Mouse (Mus musculus) mesoderm, embryonic 11.5 days (tissue): Measurements from ENCODE around the gene Gm14435.
"Not testable (repeated sequence)": the region's sequence is repeated elsewhere in the genome, so short reads cannot be mapped to it uniquely, and the experiment has no call there.

Experiments
- DNase-seq: peaks from one replicate; pipeline ENCODE4 v3.0.0-alpha.2; 2012; ENCODE audit warnings: low read depth, low spot score

Gm14435 gene

DNA sequence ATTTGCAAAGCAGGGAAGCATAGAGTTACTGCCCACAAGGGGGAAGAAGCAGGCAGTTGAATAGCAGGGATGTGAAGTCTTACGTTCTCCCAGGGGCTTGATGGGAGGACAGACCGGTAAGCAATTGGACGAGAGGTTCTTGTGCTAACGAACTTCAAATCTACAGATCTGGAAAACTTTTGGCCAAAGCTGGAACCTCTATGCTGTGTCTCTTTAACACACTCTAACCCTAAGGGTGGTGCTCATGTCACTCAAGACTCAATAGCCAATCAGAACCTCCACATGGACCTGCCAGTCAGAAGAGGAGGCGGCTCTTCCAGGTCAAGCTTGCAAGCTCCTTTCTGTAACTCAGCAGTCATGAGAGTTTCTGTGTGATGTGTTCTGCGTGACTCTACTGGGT lies at the start of gene Gm14435:
Gene Gm14435, plus strand, starts transcription at position 301 of the 400 bp plus-strand sequence.
- not testable (repeated sequence) for DNase-seq
